Mouse (Mus musculus): ENCODE data around the gene Rps12. TPM values are rescaled to one million over a fixed set of nuclear protein-coding genes. Genes with fewer than 3 reads are reported as not detected.
A peak's percentile ranks its signal among the peaks of the same experiment; 100 is the strongest.

Gene Rps12
- polyA plus RNA-seq, 1 experiment from 2014 or later, result 247 TPM

DNA sequence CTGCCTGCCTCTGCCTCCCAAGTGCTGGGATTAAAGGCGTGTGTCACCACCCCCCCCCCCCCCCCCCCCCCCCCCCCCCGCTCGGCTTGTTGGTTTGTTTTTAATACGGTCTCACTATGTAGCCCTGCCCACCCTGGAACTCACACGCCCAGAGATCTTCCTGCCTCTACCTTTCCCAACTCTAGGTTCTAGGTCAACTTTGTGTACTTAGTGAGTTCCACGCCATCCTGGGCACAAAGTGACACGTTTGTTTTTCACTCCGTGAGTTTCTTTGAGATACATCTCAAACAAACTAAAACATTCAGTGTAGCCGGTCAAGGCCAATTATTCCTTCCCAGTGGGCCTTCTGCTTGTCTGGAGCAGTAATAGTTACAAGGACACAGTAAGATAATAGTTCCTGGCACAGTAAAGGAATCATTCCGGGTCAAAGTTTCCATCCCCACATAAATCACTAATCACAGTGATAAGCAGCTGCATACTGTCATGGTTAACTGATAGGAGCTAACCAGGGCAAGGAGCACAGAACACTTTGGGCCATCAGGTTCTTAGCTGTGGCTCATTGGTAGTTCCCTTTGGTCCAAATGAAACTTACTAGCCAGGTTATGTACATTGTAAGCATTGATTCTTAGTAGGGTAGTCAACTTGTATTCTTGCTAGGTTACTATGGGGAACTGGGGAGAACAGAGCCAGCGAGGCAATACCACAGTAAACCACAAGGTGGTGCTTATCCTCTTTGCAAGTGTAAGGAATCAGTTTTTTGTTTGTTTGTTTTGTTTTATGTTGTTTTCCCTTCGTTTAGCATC is 24.8 kb upstream of the Rps12 start:
- Histone ChIP-seq H3K4me2 (replicated peaks; ENCODE audit: low read depth, low read length) (no peak overlapping the region), H3K9me3 (ENCODE audit: control insufficient read depth, low read depth, low read length) (no peaks in the 10 kb centered on the region), H3K4me1 (ENCODE audit: control insufficient read depth, insufficient read depth, low read length) (no peaks in the 10 kb centered on the region), H3K27me3 (ENCODE audit: control insufficient read depth, insufficient read depth, low read length) (no peaks in the 10 kb centered on the region), H3K36me3 (ENCODE audit: control insufficient read depth, insufficient read depth, low read length) (no peaks in the 10 kb centered on the region), H3K4me3 (ENCODE audit: low read depth, low read length) (no peak overlapping the region), H3K9ac (replicated peaks; ENCODE audit: low read depth, low read length) (no peak overlapping the region), H3K27ac (ENCODE audit: low read length) (no peak overlapping the region)
- ATAC-seq (ENCODE audit: insufficient number of reproducible peaks, insufficient read depth, low FRiP score, low read depth), result no peak
- WGBS, result 66% methylated on average over 9 of the region's 12 CpGs

DNA sequence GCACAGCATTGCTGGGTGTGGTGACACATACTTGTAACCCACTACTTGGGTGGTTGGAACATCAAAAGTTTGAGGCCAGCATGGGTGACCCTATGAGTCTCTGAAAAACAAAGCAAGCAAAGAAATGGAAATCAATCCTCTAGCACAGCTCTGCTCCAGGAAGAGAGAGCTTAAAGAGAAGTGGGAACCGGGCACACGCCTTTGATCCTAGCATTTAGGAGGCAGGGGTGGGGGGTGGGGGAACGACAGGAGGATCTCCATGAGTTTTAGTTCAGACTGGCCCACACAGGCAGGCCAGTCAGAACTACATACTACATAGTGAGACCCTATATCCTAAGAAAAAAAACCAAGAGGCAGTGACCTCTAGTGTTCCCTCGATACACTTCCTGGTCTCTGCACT is 19.1 kb upstream of the Rps12 start:
- Histone ChIP-seq H3K4me1 (ENCODE audit: control insufficient read depth, insufficient read depth, low read length) (no peaks in the 10 kb centered on the region), H3K4me3 (ENCODE audit: low read depth, low read length) (no peak overlapping the region), H3K9me3 (ENCODE audit: control insufficient read depth, low read depth, low read length) (no peaks in the 10 kb centered on the region), H3K36me3 (ENCODE audit: control insufficient read depth, insufficient read depth, low read length) (peaks cover 9% of the 10 kb centered on the region), H3K4me2 (replicated peaks; ENCODE audit: low read depth, low read length) (no peak overlapping the region), H3K9ac (replicated peaks; ENCODE audit: low read depth, low read length) (no peak overlapping the region), H3K27me3 (ENCODE audit: control insufficient read depth, insufficient read depth, low read length) (no peaks in the 10 kb centered on the region), H3K27ac (ENCODE audit: low read length) (no peak overlapping the region)
- ATAC-seq (ENCODE audit: insufficient number of reproducible peaks, insufficient read depth, low FRiP score, low read depth), result no peak
- WGBS, result 44% methylated on average over 4 of the region's 4 CpGs

DNA sequence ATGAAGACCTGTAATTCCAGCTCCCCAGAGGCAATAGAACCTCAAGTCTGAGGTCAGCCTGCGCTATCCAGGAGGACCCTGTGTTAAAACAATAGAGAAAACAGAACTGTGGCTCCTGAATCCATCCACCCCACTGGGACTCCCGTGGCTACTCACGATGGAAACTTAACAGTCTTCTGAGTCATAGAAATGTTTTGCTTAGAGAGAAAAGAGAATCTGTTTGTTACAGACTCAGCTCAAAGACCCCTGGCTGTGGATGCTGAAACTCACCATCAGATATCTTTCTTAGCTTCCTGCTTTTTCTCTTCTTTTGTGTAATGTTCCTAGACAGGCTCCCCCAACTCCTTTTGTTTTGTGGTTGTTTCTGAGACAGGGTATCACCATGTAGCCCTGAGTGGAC is 17.6 kb upstream of the Rps12 start:
- WGBS, result 83% methylated on average over 3 of the region's 3 CpGs
- no peak overlapping the region for H3K4me3 ChIP-seq (ENCODE audit: low read depth, low read length)
- ATAC-seq (ENCODE audit: insufficient number of reproducible peaks, insufficient read depth, low FRiP score, low read depth), result no peak
- no peak overlapping the region for H3K27ac ChIP-seq (ENCODE audit: low read length)
- H3K9ac ChIP-seq (replicated peaks; ENCODE audit: low read depth, low read length), result no peak overlapping the region
- H3K4me2 ChIP-seq (replicated peaks; ENCODE audit: low read depth, low read length), result no peak overlapping the region
- H3K27me3 ChIP-seq (ENCODE audit: control insufficient read depth, insufficient read depth, low read length), result no peaks in the 10 kb centered on the region
- 0 out of 2 replicates have a peak, but pooled peaks cover 3% of the 10 kb centered on the region for H3K4me1 ChIP-seq (ENCODE audit: control insufficient read depth, insufficient read depth, low read length)
- peaks cover 9% of the 10 kb centered on the region for H3K36me3 ChIP-seq (ENCODE audit: control insufficient read depth, insufficient read depth, low read length)
- no peaks in the 10 kb centered on the region for H3K9me3 ChIP-seq (ENCODE audit: control insufficient read depth, low read depth, low read length)

DNA sequence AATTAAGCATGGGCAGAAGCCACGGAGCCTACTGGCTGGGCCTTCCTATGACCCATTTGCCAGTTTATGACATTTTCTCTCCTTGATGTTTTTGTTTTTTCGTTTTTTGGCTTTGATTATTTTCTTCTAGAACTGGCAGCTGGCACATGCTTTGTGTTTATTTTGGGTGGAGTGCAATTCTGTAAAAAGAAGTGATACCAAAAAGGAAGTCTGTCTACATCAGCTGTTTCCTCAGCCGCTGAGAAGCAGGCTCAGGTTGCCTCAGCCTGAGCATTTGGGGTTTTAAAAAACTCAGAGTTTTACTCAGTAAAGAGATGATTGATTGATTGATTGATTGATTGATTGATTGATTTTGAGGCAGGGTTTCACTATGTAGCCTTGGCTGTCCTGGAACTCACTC is 15.8 kb upstream of the Rps12 start:
- H3K36me3 ChIP-seq (ENCODE audit: control insufficient read depth, insufficient read depth, low read length), result peaks cover 9% of the 10 kb centered on the region
- 63% methylated on average over 3 of the region's 3 CpGs for WGBS
- peaks cover 3% of the 10 kb centered on the region; the same call in 1 of the 2 replicates for H3K4me1 ChIP-seq (ENCODE audit: control insufficient read depth, insufficient read depth, low read length)
- H3K27ac ChIP-seq (ENCODE audit: low read length), result no peak overlapping the region
- ATAC-seq (ENCODE audit: insufficient number of reproducible peaks, insufficient read depth, low FRiP score, low read depth), result no peak
- H3K27me3 ChIP-seq (ENCODE audit: control insufficient read depth, insufficient read depth, low read length), result no peaks in the 10 kb centered on the region
- no peaks in the 10 kb centered on the region for H3K9me3 ChIP-seq (ENCODE audit: control insufficient read depth, low read depth, low read length)
- no peak overlapping the region for H3K4me3 ChIP-seq (ENCODE audit: low read depth, low read length)
- H3K9ac ChIP-seq (replicated peaks; ENCODE audit: low read depth, low read length), result no peak overlapping the region
- H3K4me2 ChIP-seq (replicated peaks; ENCODE audit: low read depth, low read length), result no peak overlapping the region

DNA sequence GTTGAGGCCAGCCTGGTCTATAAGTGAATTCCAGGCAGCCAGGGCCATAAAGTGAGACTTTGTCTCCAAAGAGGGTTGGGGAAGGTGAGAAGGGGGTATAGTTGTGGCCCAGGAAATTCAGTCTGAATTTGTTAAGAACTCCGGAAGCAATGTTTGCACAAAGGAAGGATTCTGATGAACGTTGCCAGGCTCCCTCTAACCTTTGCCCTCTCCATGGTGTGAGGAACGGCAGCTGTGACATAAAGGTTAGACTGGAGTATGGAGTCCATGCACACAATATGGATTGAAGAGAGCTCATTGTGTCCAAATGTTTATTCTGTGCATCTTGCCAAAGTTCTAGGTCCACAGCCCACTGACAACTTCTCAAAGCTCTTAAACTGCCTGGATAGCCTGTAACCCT is 12.9 kb upstream of the Rps12 start:
- Histone ChIP-seq H3K4me1 (ENCODE audit: control insufficient read depth, insufficient read depth, low read length) (peaks cover 3% of the 10 kb centered on the region; the same call in 1 of the 2 replicates), H3K9me3 (ENCODE audit: control insufficient read depth, low read depth, low read length) (no peaks in the 10 kb centered on the region), H3K27me3 (ENCODE audit: control insufficient read depth, insufficient read depth, low read length) (no peaks in the 10 kb centered on the region), H3K4me3 (ENCODE audit: low read depth, low read length) (no peak overlapping the region), H3K27ac (ENCODE audit: low read length) (no peak overlapping the region), H3K4me2 (replicated peaks; ENCODE audit: low read depth, low read length) (no peak overlapping the region), H3K36me3 (ENCODE audit: control insufficient read depth, insufficient read depth, low read length) (no peaks in the 10 kb centered on the region; the same call in 1 of the 2 replicates), H3K9ac (replicated peaks; ENCODE audit: low read depth, low read length) (no peak overlapping the region)
- 13% methylated on average over 3 of the region's 3 CpGs for WGBS
- ATAC-seq (ENCODE audit: insufficient number of reproducible peaks, insufficient read depth, low FRiP score, low read depth), result no peak

DNA sequence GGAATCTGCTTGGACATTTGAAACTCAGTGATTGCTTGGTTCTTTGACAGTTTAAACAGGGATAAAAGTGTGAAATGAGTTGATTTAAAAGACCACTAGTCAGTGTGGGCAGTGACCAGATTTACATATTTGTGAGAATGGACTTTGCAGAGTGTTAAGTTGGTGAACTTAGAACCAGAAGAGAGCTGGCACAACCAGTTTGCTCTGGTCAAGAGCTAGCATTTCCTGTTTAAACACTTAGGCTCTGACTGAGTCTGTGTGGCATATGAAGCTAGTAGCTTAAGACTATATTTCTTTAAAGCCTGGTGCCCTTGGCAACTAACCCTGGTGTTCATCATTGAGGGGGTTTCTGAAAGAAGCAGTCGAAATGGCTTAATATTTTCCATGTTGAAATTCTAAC is 11.1 kb upstream of the Rps12 start:
- H3K36me3 ChIP-seq (ENCODE audit: control insufficient read depth, insufficient read depth, low read length), result no peaks in the 10 kb centered on the region
- H3K9me3 ChIP-seq (ENCODE audit: control insufficient read depth, low read depth, low read length), result no peaks in the 10 kb centered on the region
- H3K4me3 ChIP-seq (ENCODE audit: low read depth, low read length), result no peak overlapping the region
- H3K27ac ChIP-seq (ENCODE audit: low read length), result no peak overlapping the region
- WGBS, result 78% methylated on average over 1 of the region's 1 CpGs
- ATAC-seq (ENCODE audit: insufficient number of reproducible peaks, insufficient read depth, low FRiP score, low read depth), result no peak
- H3K9ac ChIP-seq (replicated peaks; ENCODE audit: low read depth, low read length), result no peak overlapping the region
- peak overlapping the region; percentile 67 for H3K4me2 ChIP-seq (replicated peaks; ENCODE audit: low read depth, low read length)
- peaks cover 3% of the 10 kb centered on the region; the same call in 1 of the 2 replicates for H3K4me1 ChIP-seq (ENCODE audit: control insufficient read depth, insufficient read depth, low read length)
- H3K27me3 ChIP-seq (ENCODE audit: control insufficient read depth, insufficient read depth, low read length), result no peaks in the 10 kb centered on the region

DNA sequence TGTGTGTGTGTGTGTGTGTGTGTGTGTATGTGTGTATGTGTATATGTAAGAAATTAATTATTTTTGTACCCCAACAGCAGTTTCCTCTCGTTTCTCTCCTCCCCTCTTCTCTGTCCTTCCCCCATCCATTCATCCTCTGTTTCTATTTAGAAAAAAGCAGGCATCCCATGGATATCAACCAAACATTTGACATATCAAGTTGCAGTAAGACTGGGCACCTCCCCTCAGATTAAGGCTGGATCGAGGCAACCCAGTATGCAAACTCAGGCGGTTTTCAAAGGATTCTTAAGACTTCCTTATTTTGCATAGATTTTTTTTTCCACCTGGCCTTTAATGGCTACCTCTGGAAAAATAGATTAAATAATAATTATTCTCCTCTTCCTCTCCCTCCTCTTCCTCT is 10.5 kb upstream of the Rps12 start:
- Histone ChIP-seq H3K4me3 (ENCODE audit: low read depth, low read length) (peak overlapping the region; percentile 72), H3K4me1 (ENCODE audit: control insufficient read depth, insufficient read depth, low read length) (peaks cover 3% of the 10 kb centered on the region; the same call in 1 of the 2 replicates), H3K27ac (ENCODE audit: low read length) (no peak overlapping the region), H3K4me2 (replicated peaks; ENCODE audit: low read depth, low read length) (peak overlapping the region; percentile 67), H3K9ac (replicated peaks; ENCODE audit: low read depth, low read length) (no peak overlapping the region), H3K27me3 (ENCODE audit: control insufficient read depth, insufficient read depth, low read length) (no peaks in the 10 kb centered on the region), H3K36me3 (ENCODE audit: control insufficient read depth, insufficient read depth, low read length) (no peaks in the 10 kb centered on the region), H3K9me3 (ENCODE audit: control insufficient read depth, low read depth, low read length) (no peaks in the 10 kb centered on the region)
- no peak for ATAC-seq (ENCODE audit: insufficient number of reproducible peaks, insufficient read depth, low FRiP score, low read depth)
- 8% methylated on average over 3 of the region's 3 CpGs for WGBS

DNA sequence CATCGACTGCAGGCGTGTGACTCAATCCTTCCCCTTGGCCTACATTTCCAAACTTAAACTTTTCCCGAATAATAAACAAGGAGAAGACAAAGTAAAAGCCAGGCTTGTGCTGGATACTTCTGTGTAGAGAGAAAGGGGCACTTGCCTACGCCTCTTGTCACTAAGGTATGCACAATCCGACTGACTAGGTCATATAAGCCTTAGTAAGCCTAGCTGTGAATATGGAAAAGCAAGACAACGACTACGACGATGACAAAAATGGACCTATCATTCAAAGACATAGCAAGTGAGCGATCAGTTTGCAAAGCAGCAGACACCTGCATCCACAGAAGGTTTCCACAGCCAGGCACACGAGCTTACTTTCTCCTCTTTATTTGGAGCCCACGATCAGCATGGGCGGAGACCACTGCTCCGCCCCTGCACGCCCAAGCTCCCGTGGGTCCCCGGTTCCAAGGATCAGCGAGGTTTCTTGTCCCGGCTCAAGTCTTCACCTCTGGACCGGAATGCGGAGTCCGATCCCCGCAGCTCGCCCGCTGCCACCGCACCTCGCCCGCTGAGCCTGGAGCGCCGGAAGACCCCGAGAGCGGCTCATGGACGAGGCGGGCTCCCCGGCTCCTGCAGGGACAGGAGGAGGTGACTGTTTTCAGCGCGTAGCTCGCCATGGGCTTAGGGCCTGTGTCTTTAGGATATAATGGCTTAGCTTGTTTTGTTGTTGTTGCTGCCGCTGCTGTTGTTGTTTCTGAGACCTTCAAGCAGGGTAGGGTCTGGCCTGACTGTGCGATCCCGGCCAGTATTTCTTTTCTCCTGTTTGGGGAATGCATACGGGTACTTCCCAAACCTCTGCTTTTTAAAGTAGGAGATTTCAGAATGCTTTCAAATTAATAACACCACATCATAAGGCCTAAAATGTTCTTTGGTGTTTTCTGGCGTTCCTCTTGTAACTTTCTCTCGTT is 9.8 kb upstream of the Rps12 start, which contains the start of gene Slc18b1:
Gene Slc18b1 (plus strand): TSS at position 436 of the 953 bp plus-strand sequence.
- WGBS, result 6% methylated on average over 43 of the region's 43 CpGs
- H3K27ac ChIP-seq (ENCODE audit: low read length), result 0 out of 2 replicates have a peak within 1 kb of the TSS, but pooled peaks have one; percentile 27

More for the DNA sequence above, 9.8 kb upstream of the Rps12 start, which contains the start of gene Slc18b1:
- Histone ChIP-seq H3K4me3 (ENCODE audit: low read depth, low read length) (peak within 1 kb of the TSS; percentile 72), H3K4me1 (ENCODE audit: control insufficient read depth, insufficient read depth, low read length) (peaks cover 3% of the 10 kb centered on the region; the same call in 1 of the 2 replicates), H3K27me3 (ENCODE audit: control insufficient read depth, insufficient read depth, low read length) (no peaks in the 10 kb centered on the region), H3K36me3 (ENCODE audit: control insufficient read depth, insufficient read depth, low read length) (no peaks in the 10 kb centered on the region), H3K4me2 (replicated peaks; ENCODE audit: low read depth, low read length) (peak within 1 kb of the TSS; percentile 67), H3K9ac (replicated peaks; ENCODE audit: low read depth, low read length) (peak within 1 kb of the TSS; percentile 72), H3K9me3 (ENCODE audit: control insufficient read depth, low read depth, low read length) (no peaks in the 10 kb centered on the region)
- peak; percentile 61; the same call in 1 of the 2 replicates for ATAC-seq (ENCODE audit: insufficient number of reproducible peaks, insufficient read depth, low FRiP score, low read depth)

Data from stomach, embryonic 14.5 days (tissue).